Comparison of ENCODE assay signal across 11 mouse cellular contexts in the genomic region with DNA sequence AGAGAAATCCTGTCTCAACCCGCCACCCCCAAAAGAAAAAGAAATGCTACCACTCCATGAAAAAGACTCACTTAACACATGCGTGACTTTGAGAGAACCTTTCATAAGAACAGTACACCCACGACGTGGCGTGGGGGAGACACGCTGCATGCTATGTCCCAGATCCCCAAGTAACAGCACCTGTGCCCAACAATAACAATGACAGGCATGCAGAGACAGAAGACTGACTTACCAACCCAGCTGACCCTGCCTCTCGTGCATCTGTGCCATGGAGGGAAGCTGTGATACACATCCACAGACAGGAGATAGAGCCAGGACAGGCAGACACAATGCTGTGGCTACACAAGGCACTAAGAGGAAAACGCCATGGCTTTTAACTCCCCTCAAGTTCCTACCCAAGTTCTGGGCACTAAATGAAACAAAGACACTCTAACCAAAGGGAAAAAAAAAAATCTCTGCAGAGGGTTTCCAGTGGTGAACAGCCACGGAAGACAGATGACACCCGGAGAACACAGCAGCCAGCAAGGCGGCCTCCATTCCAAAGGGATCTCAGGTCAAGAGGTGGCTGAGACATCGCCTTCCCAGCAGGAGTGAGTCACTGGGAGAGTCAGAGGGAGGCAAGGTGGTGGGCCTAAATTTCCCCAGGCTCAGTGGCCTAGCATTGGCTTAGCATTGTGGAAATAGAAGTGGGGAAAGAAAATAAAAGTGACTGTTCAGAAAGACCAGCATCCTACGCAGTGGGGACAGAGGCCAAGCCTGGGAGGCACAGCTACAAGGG.
"Had no signal": no experiment of that assay in that cellular context is flagged by ENCODE, and none has a peak within 500 bp of the region (broad histone marks: within the 10 kb centered on the region; RNA-seq: fewer than 3 reads in every experiment).

No protein-coding gene starts in this region.

- H3K27me3 ChIP-seq: liver, embryonic 13.5 days; midbrain, embryonic 15.5 days had no signal

- H3K9ac ChIP-seq: liver, embryonic 13.5 days; midbrain, embryonic 15.5 days had no signal

- ATAC-seq: midbrain, embryonic 15.5 days had no signal

- H3K4me2 ChIP-seq: liver, embryonic 13.5 days; midbrain, embryonic 11.5 days; midbrain, embryonic 15.5 days had no signal

- DNase-seq: kidney, adult 9 months; kidney, postnatal 14 days; kidney, postnatal 4 days; liver, embryonic 13.5 days; lung, adult 2 months; lung, postnatal 14 days; lung, postnatal 4 days; thymus, adult 18-20 months; thymus, postnatal 36 days had no signal

- H3K4me3 ChIP-seq: liver, embryonic 13.5 days; midbrain, embryonic 15.5 days had no signal

- H3K9me3 ChIP-seq: liver, embryonic 13.5 days; midbrain, embryonic 15.5 days had no signal

- H3K27ac ChIP-seq: liver, embryonic 13.5 days; midbrain, embryonic 15.5 days had no signal

- H3K36me3 ChIP-seq: liver, embryonic 13.5 days; midbrain, embryonic 15.5 days had no signal
